Mouse (Mus musculus) spleen, adult 2 months (tissue): ENCODE results near the gene Selenon. TPM values are rescaled to one million over a fixed set of nuclear protein-coding genes. Genes with fewer than 3 reads are reported as not detected.
"Not testable (repeated sequence)": the region's sequence is repeated elsewhere in the genome, so short reads cannot be mapped to it uniquely, and the experiment has no call there.

Source experiments
- DNase-seq, 2 experiments: peaks; one replicate each; pipeline versions ENCODE4 v3.0.0 to v3.0.0-alpha.2; 2012 to 2021; ENCODE audit warnings: low spot score in 2 of 2, low read depth in 1 of 2
- H3K27ac ChIP-seq: fragments of 200-500 bp; 2 replicates; pipeline ENCODE4 v1.5.1; 2012; ENCODE audit warnings: low read length, inconsistent platforms; ENCODE audit not compliant: insufficient read depth
- H3K27me3 ChIP-seq: fragments of 200-500 bp; 2 replicates; pipeline ENCODE4 v1.6.1; 2012; ENCODE audit warnings: mild to moderate bottlenecking, moderate library complexity, low read length, inconsistent platforms; ENCODE audit not compliant: control insufficient read depth, insufficient read depth
- H3K36me3 ChIP-seq: fragments of 200-500 bp; 2 replicates; pipeline ENCODE4 v1.6.1; 2012; ENCODE audit warnings: mild to moderate bottlenecking, low read length, inconsistent platforms; ENCODE audit not compliant: control insufficient read depth, insufficient read depth
- H3K4me1 ChIP-seq: fragments of 200-500 bp; 2 replicates; pipeline ENCODE4 v1.6.1; 2011; ENCODE audit warnings: inconsistent platforms; ENCODE audit not compliant: control insufficient read depth, insufficient read depth, insufficient read length
- H3K4me3 ChIP-seq: fragments of 200-500 bp; 2 replicates; pipeline ENCODE4 v1.5.1; 2011; ENCODE audit warnings: mild to moderate bottlenecking, inconsistent platforms; ENCODE audit not compliant: insufficient read depth, insufficient read length; ENCODE audit errors: extremely low read depth
- CTCF ChIP-seq: fragments of 200-500 bp; IDR thresholded peaks from 2 replicates; pipeline ENCODE4 v1.5.1; 2011; ENCODE audit warnings: mild to moderate bottlenecking, inconsistent platforms; ENCODE audit not compliant: insufficient read depth, insufficient read length, insufficient replicate concordance; ENCODE audit errors: extremely low read depth
- POLR2A ChIP-seq: fragments of 200-500 bp; IDR thresholded peaks from 2 replicates; pipeline ENCODE4 v1.6.1; 2011; ENCODE audit warnings: low read depth, low read length, inconsistent platforms
- WGBS: fragments of 180-500 bp; shearing (Covaris S2); methylation state at CpG from one replicate; pipeline ENCODE4 v1.1.7; 2018; 5-methylcytosine and 5-hydroxymethylcytosine counted together
- polyA plus RNA-seq: library from polyadenylated mRNA; depleted of rRNA; stranded (reverse); fragments of >200 nt; gene quantifications from 2 replicates; pipeline ENCODE4 v1.2.3, GENCODE M21; 2012

Selenon gene
- polyA plus RNA-seq, 1 experiment, result 8.3 TPM

DNA sequence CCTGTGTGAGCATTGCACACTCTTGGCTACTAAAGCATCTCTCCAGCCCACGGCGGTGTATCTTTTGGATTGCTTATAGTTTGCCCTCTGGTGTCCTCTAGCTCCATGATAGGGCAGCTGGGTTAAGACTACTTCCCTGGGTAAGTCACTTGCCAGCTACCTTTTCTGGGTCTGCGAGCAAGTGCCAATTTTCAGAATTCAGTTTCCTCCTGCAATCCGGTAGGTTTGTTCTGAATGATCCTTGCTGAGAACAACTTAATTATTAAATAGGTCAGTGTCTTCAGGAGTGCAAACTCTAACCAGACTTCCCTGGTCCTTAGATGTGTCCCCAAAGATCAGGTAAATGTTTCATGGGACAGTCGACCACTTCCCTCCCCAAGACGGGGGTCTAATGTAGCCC lies 50.9 kb downstream of the Selenon start:
- peaks cover 4% of the 10 kb centered on the region; the same call in 1 of the 2 replicates for H3K4me1 ChIP-seq
- WGBS, result 94% methylated on average over 6 of the region's 6 CpGs
- TF ChIP-seq CTCF (no peak), POLR2A (no peak)

DNA sequence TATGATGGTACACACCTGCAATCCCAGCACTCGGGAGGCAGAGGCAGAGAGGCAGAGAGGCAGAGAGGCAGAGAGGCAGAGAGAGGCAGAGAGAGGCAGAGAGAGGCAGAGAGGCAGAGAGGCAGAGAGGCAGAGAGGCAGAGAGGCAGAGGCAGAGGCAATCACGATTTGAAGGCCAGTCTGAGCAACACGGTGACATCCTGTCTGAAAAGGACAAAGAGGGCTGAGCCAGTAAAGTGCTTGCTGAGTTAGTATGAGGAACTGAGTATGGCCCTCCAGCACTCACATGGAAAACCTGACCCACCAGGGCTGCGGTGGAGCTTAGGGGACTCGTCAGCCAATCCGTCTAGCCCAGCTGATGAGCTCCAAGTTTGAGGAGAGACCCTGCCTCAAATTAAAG lies 53.0 kb downstream of the Selenon start:
- not testable (repeated sequence) for H3K27ac ChIP-seq, DNase-seq, H3K27me3 ChIP-seq, H3K36me3 ChIP-seq, H3K4me3 ChIP-seq
- 58% methylated on average over 6 of the region's 6 CpGs for WGBS
- H3K4me1 ChIP-seq, result peaks cover 17% of the 10 kb centered on the region; the same call in 1 of the 2 replicates

More for the DNA sequence above, 50.9 kb downstream of the Selenon start:
- no peak for DNase-seq
- Histone ChIP-seq H3K4me3 (no peak overlapping the region), H3K27me3 (no peaks in the 10 kb centered on the region), H3K27ac (no peak overlapping the region), H3K36me3 (no peaks in the 10 kb centered on the region)

DNA sequence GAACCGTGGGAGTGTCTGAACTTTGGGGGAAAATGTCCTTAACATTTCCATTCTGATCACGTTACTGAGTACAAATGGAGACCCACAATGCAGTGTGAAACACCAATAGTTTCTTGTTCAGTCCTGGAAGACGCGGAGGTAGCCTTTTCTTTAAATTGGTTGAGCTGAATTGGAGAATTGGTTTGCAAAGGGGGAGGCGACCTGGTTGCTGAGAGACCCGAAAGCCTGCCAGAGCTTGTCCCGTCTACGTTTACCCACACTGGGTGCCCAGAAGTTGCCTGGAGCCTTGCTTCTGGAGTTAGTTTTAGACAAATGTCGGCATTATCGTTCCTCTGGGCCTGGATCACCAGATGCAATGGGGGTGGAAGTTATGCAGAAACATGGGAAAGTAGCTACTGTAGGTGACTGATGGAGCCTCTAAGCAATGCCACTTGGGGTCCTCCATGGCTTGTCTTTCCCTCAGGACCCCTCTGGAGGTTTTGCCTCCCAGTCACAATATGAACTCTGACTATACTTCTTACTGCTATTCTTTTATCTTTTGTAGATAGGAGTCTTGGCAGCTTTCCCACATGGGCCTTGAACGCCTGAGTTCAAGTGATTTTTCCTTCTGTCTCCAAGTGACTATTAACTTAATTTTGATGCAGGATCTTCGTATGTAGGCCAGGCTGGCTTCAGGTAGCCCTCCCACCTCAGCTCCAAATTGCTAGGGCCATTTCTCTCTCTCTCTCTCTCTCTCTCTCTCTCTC lies 53.8 kb downstream of the Selenon start:
- WGBS, result 78% methylated on average over 12 of the region's 12 CpGs
- DNase-seq, result no peak
- H3K27ac ChIP-seq, result no peak overlapping the region
- no peak overlapping the region for H3K4me3 ChIP-seq
- TF ChIP-seq POLR2A, result no peak
- no peak for TF ChIP-seq CTCF
- H3K4me1 ChIP-seq, result peaks cover 17% of the 10 kb centered on the region; the same call in 1 of the 2 replicates
- H3K27me3 ChIP-seq, result no peaks in the 10 kb centered on the region
- no peaks in the 10 kb centered on the region for H3K36me3 ChIP-seq

DNA sequence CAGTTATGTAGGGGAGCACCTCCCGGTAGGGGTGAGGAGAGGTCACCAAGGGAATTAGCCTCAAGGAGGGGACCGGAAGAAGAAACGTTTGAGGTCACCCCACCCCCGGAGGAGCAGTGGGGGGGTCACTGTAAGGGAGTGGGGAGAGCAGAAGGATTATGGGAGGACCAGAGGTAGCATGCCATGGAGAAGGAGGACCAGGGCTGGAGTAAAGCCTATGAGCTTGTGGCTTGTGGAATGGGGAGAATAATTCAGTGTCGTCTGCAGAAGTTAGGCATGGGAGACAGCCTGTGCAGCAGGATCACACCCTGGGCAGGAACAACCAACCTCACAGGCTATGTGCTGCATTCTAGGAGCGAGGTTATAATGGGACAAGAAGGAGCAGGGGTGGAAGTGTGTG lies 54.7 kb downstream of the Selenon start:
- Histone ChIP-seq H3K4me1 (peaks cover 17% of the 10 kb centered on the region; the same call in 1 of the 2 replicates), H3K27ac (peak overlapping the region; percentile 84), H3K27me3 (no peaks in the 10 kb centered on the region), H3K36me3 (no peaks in the 10 kb centered on the region), H3K4me3 (peak overlapping the region; percentile 62)
- 11% methylated on average over 6 of the region's 6 CpGs for WGBS
- no peak for DNase-seq
- TF ChIP-seq POLR2A (no peak), CTCF (no peak)

DNA sequence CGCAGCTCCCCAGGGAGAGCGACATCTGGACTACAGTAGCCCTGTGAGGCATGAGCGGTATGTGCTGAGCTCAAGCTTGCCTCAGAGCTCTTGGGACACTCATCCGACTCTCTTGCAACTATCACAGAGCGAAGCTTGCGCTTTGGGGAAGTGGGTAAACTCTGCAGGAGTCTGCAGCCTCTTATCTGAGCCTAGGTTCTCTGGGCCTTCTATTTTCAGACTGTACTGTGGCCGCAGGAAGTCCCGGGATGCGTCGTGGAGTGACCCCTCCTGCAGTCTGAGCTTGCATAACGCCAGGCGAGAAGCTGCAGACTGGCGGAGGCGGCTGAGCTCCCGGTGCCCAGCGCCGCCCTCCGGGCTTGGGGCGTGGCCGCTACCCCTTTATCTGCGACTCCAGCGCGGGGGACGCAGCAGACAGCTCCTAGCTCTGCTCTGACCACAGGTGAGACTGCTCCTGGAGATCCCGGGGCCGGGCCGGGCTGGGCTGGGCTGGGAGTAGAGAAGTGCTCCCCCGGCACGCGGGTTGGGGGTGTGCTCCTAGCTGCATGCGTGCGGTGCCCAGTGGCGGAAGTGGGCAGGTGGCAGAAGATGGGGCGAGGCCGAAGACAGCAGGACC lies 55.3 kb downstream of the Selenon start, which contains the start of gene Paqr7:
Paqr7 (plus strand) TSS at position 103 of the 616 bp plus-strand sequence.
- no peak; the same call in 1 of the 2 replicates for TF ChIP-seq POLR2A
- TF ChIP-seq CTCF, result no peak
- peak within 1 kb of the TSS; percentile 62 for H3K4me3 ChIP-seq
- peak within 1 kb of the TSS; percentile 84 for H3K27ac ChIP-seq
- WGBS, result 2% methylated on average over 35 of the region's 35 CpGs
- H3K4me1 ChIP-seq, result peaks cover 17% of the 10 kb centered on the region; the same call in 1 of the 2 replicates
- DNase-seq, result peak in 1 of 2 experiments; percentile 54
- H3K36me3 ChIP-seq, result no peaks in the 10 kb centered on the region
- no peaks in the 10 kb centered on the region for H3K27me3 ChIP-seq

DNA sequence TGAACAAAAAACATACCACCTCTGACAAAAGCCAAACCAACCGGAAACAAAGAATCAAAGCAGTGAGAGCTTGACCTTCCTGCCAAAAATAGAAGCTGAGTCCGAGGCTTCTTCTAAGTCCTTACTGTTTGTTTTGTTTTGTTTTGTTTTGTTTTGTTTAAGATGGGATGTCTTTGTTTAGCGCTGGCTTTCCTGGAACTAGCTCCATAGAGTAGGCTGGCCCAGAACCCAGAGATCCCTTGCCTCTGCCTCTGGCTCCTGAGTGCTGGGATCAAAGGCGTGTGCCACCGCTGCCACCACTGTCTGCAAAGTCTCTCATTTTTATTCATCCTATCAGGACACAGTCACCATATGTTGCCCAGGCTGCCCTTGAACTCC lies 56.4 kb downstream of the Selenon start:
- Histone ChIP-seq H3K4me1 (peaks cover 17% of the 10 kb centered on the region; the same call in 1 of the 2 replicates), H3K27me3 (no peaks in the 10 kb centered on the region), H3K4me3 (no peak overlapping the region), H3K27ac (peak overlapping the region; percentile 84), H3K36me3 (no peaks in the 10 kb centered on the region)
- WGBS, result 42% methylated on average over 5 of the region's 5 CpGs
- no peak for TF ChIP-seq POLR2A
- TF ChIP-seq CTCF, result no peak
- DNase-seq, result no peak
